32 mouse cellular contexts compared by ENCODE assay signal in genomic region chr13:54173941-54174340, GRCm38 (mm10). TPM values are rescaled to one million over a fixed set of nuclear protein-coding genes. Genes with fewer than 3 reads are reported as not detected.
DNase-seq lines count a peak whose midpoint lies in the region; ATAC-seq lines count a peak whose summit lies in the region.
"Had no signal": no experiment of that assay in that cellular context is flagged by ENCODE, and none has a peak within 500 bp of the region (broad histone marks: within the 10 kb centered on the region; RNA-seq: fewer than 3 reads in every experiment).

No protein-coding gene starts in this region.

- H3K4me3 ChIP-seq in brown adipose tissue, adult 24 weeks (ENCODE audit: insufficient read depth, low read depth, low read length) = no peak overlapping the region
- H3K4me3 ChIP-seq: embryonic facial prominence, embryonic 12.5 days; embryonic facial prominence, embryonic 15.5 days; erythroblast, embryonic 14.5 days; forebrain, embryonic 12.5 days; forebrain, embryonic 15.5 days; heart, adult 2 months; heart, embryonic 10.5 days; heart, embryonic 13.5 days; intestine, embryonic 15.5 days had no signal

- peak; percentile 90 for DNase-seq in 416B (ENCODE audit: low read depth)
- DNase-seq in naive thymus-derived CD4-positive, alpha-beta T cell, adult 2 months (ENCODE audit: low read depth) = peak; percentile 17
- DNase-seq in left cerebral cortex, adult 8-10 months (ENCODE audit: low spot score in 2 of 2) = no peak
- DNase-seq: adrenal gland, adult 8-10 months; adrenal gland, postnatal 25 days; cerebellum, adult 11 months; cerebellum, adult 2 months; cerebellum, adult 9-11 months; cerebellum, postnatal 25 days; gastrocnemius, postnatal 10 days; gastrocnemius, postnatal 36 days; heart, adult 2 months; heart, postnatal 14 days; heart, postnatal 4 days had no signal

- peaks cover 22% of the 10 kb centered on the region for H3K4me1 ChIP-seq in brown adipose tissue, adult 24 weeks (ENCODE audit: control insufficient read depth, insufficient read depth, insufficient read length, low read length)
- H3K4me1 ChIP-seq: embryonic facial prominence, embryonic 12.5 days; embryonic facial prominence, embryonic 15.5 days; forebrain, embryonic 12.5 days; forebrain, embryonic 15.5 days; intestine, embryonic 15.5 days had no signal

- H3K27ac ChIP-seq in brown adipose tissue, adult 24 weeks (replicated peaks; ENCODE audit: low read depth, low read length) = peak overlapping the region; percentile 46; the same call in 1 of the 2 replicates
- H3K27ac ChIP-seq: embryonic facial prominence, embryonic 12.5 days; embryonic facial prominence, embryonic 15.5 days; forebrain, embryonic 12.5 days; forebrain, embryonic 15.5 days; heart, adult 2 months; heart, embryonic 10.5 days; heart, embryonic 13.5 days; hindbrain, embryonic 14.5 days; hindbrain, postnatal 0 days; intestine, embryonic 15.5 days had no signal

- peak; percentile 39 for ATAC-seq in CD4-positive, CD25-positive, alpha-beta regulatory T cell, adult 4 months
- ATAC-seq in cerebellum, adult (ENCODE audit: insufficient number of reproducible peaks, low FRiP score, low TSS enrichment) = no peak
- no peak for ATAC-seq in erythroblast, adult 5-6 weeks (replicated peaks; ENCODE audit: low FRiP score, poor library complexity, severe bottlenecking)
- ATAC-seq in megakaryocyte-erythroid progenitor cell, adult 5-6 weeks (replicated peaks; ENCODE audit: low FRiP score, low TSS enrichment, poor library complexity, severe bottlenecking) = no peak
- ATAC-seq: forebrain, embryonic 15.5 days; intestine, embryonic 15.5 days had no signal

RNA-seq across cellular contexts. Expression of gene Hrh2, which starts 18.0 kb away (rescaled TPM):
- 10 to 100 TPM; 11.0 to 12.6 TPM for polyA plus RNA-seq in CD4-positive, CD25-positive, alpha-beta regulatory T cell, adult 4 months (2017; shearing (Covaris generic))
- polyA plus RNA-seq in brown adipose tissue, adult 24 weeks (2012; ENCODE audit: insufficient read depth, insufficient read length, missing spikeins) = 0.63 and 0.87 TPM in 2 replicates
- 10 to 100 TPM; 11.3 to 14.7 (median 12.2) TPM for total RNA-seq in left cerebral cortex, adult 8-10 months (2022)
- total RNA-seq in erythroblast, adult 5-6 weeks (2015; ENCODE audit: low replicate concordance) = 5.0 and 7.7 TPM in 2 replicates
- 1.4 and 1.5 TPM in 2 replicates for total RNA-seq in erythroblast, adult 5-6 weeks (2017; ENCODE audit: low replicate concordance)
- total RNA-seq in megakaryocyte-erythroid progenitor cell, adult 5-6 weeks (2014; fragmentation: Nextera tagmentation) = 3.6 and 4.6 TPM in 2 replicates
- 1.6 and 2.2 TPM in 2 replicates for total RNA-seq in megakaryocyte-erythroid progenitor cell, adult 5-6 weeks (2017)
- polyA plus RNA-seq: C2C12; erythroblast, embryonic 14.5 days; forebrain, embryonic 12.5 days; G1E; hindbrain, embryonic 11.5 days had no signal

Comparison
In these comparisons a context has a peak if more than half of its experiments do, and no peak if none do; other contexts are left out.
1. DNase-seq: peak in 416B (single experiment) and naive thymus-derived CD4-positive, alpha-beta T cell, adult 2 months (single experiment); none in left cerebral cortex, adult 8-10 months (0 of 2).